Mouse (Mus musculus): Measurements from ENCODE around the gene Setd2. TPM values are rescaled to one million over a fixed set of nuclear protein-coding genes. Genes with fewer than 3 reads are reported as not detected.

Gene Setd2
- polyA plus RNA-seq, 1 experiment from 2014 or later = 9.6 TPM

DNA sequence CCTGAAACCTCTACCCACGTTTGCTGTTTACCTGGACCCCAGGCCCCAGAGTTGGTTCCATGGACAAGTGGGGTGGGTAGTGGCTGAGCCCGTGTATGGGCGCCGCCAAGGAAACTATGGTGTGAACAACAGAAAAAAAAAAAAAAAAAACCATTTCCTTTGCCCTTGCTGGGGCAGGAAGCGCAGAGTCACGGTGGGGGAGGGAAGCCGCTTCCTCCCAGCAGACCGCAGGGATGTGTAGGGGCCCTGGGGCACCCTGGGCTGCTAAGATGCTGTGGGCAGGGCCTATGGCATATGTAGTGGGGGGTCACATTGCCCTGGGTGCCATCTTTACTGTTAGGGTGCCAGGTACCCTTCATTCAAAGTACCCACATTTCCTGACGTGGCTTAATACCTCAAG lies 112.8 kb downstream of the Setd2 start:
- peak overlapping the region; percentile 24 for H3K4me3 ChIP-seq (ENCODE audit: low read depth, low read length)
- WGBS (ENCODE audit: insufficient replicate concordance) = 21% methylated on average over 9 of the region's 9 CpGs
- ATAC-seq (peak; percentile 62), DNase-seq (peak; percentile 61)
- no peak for TF ChIP-seq CTCF (IDR thresholded peaks at IDR 0.05; ENCODE audit: low read depth)
- no peak; the same call in 1 of the 2 replicates for TF ChIP-seq EP300 (IDR thresholded peaks at IDR 0.05; ENCODE audit: low read depth)
- H3K27me3 ChIP-seq (ENCODE audit: insufficient read depth, low read length) = no peaks in the 10 kb centered on the region
- H3K9ac ChIP-seq (replicated peaks) = no peak overlapping the region
- no peaks in the 10 kb centered on the region for H3K9me3 ChIP-seq (ENCODE audit: low read length)
- peaks cover 11% of the 10 kb centered on the region; the same call in 1 of the 2 replicates for H3K4me1 ChIP-seq (ENCODE audit: insufficient read depth)
- peaks cover 4% of the 10 kb centered on the region; the same call in 1 of the 2 replicates for H3K36me3 ChIP-seq (replicated peaks; ENCODE audit: insufficient read depth, low read length)
- H3K27ac ChIP-seq (ENCODE audit: low read depth) = peak overlapping the region; percentile 49
- peak overlapping the region; percentile 56 for H3K4me2 ChIP-seq (ENCODE audit: low read depth, low read length)

- no peak overlapping the region for H3K4me2 ChIP-seq (ENCODE audit: low read depth, low read length)
These were observed 117.4 kb downstream of the Setd2 start for GRCm38 (mm10) chr9:110649775-110650174.

DNA sequence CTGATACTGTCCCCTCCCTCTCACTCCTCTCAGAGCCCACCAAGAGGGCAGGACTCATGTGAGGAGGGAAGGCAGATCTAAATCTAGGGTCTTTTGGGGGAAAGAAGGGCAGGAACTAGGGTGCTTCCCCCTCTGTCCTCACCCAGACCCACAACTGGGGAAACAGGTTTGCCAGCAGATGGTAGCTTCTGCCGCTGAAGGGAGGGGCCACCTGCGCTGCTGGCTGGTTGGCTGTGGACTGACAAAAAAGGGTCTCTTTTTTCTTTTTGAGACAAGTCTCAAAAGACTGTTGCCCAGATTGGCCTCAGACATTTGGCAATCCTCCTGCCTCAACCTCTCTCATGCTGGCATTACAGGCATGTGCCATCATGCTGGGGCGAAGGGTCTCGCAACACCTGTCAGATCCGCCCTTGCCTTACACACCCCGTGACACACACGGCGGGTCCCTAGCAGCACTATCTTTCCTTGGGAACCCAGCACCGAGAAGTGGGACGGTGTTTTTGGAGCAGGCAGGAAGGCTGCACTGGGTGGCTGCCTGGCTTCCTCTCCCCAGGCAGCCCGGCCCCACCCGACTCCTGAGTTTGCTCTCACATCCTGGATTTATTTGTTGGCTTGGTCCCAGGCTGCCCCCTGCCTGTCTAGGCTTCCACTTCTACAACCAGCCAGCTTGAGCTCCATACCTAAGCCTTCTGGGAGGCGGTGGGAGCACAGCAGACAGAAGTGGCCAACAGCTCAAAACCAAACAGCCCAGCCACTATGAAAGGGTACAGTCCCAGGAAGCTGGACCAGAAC lies 119.7 kb downstream of the Setd2 start:
- ATAC-seq = no peak
- no peaks in the 10 kb centered on the region for H3K36me3 ChIP-seq (replicated peaks; ENCODE audit: insufficient read depth, low read length)
- TF ChIP-seq EP300 (IDR thresholded peaks at IDR 0.05; ENCODE audit: low read depth) (no peak), CTCF (IDR thresholded peaks at IDR 0.05; ENCODE audit: low read depth) (peak; percentile 50)
- H3K9ac ChIP-seq (replicated peaks) = peak overlapping the region; percentile 22
- H3K4me3 ChIP-seq (ENCODE audit: low read depth, low read length) = peak overlapping the region; percentile 81
- DNase-seq = peak; percentile 54
- H3K27me3 ChIP-seq (ENCODE audit: insufficient read depth, low read length) = peaks cover 15% of the 10 kb centered on the region
- H3K9me3 ChIP-seq (ENCODE audit: low read length) = no peaks in the 10 kb centered on the region
- WGBS (ENCODE audit: insufficient replicate concordance) = 22% methylated on average over 13 of the region's 13 CpGs
- no peak overlapping the region; the same call in 1 of the 2 replicates for H3K27ac ChIP-seq (ENCODE audit: low read depth)
- H3K4me2 ChIP-seq (ENCODE audit: low read depth, low read length) = peak overlapping the region; percentile 99
- peaks cover 38% of the 10 kb centered on the region for H3K4me1 ChIP-seq (ENCODE audit: insufficient read depth)

More at GRCm38 (mm10) chr9:110649775-110650174, 117.4 kb downstream of the Setd2 start:
- ATAC-seq (no peak), DNase-seq (no peak)
- Histone ChIP-seq H3K9me3 (ENCODE audit: low read length) (no peaks in the 10 kb centered on the region), H3K4me1 (ENCODE audit: insufficient read depth) (peaks cover 27% of the 10 kb centered on the region), H3K27me3 (ENCODE audit: insufficient read depth, low read length) (peaks cover 15% of the 10 kb centered on the region), H3K9ac (replicated peaks) (no peak overlapping the region), H3K4me3 (ENCODE audit: low read depth, low read length) (no peak overlapping the region), H3K36me3 (replicated peaks; ENCODE audit: insufficient read depth, low read length) (no peaks in the 10 kb centered on the region), H3K27ac (ENCODE audit: low read depth) (no peak overlapping the region)
- TF ChIP-seq EP300 (IDR thresholded peaks at IDR 0.05; ENCODE audit: low read depth) (no peak), CTCF (IDR thresholded peaks at IDR 0.05; ENCODE audit: low read depth) (no peak)

- Histone ChIP-seq H3K4me1 (ENCODE audit: insufficient read depth) (peaks cover 44% of the 10 kb centered on the region), H3K4me2 (ENCODE audit: low read depth, low read length) (peak overlapping the region; percentile 99), H3K4me3 (ENCODE audit: low read depth, low read length) (peak overlapping the region; percentile 81), H3K36me3 (replicated peaks; ENCODE audit: insufficient read depth, low read length) (no peaks in the 10 kb centered on the region), H3K27me3 (ENCODE audit: insufficient read depth, low read length) (peaks cover 15% of the 10 kb centered on the region), H3K9me3 (ENCODE audit: low read length) (no peaks in the 10 kb centered on the region), H3K9ac (replicated peaks) (peak overlapping the region; percentile 76), H3K27ac (ENCODE audit: low read depth) (peak overlapping the region; percentile 80)
- TF ChIP-seq EP300 (IDR thresholded peaks at IDR 0.05; ENCODE audit: low read depth) (no peak), CTCF (IDR thresholded peaks at IDR 0.05; ENCODE audit: low read depth) (no peak)
- WGBS (ENCODE audit: insufficient replicate concordance) = 13% methylated on average over 14 of the region's 14 CpGs
- DNase-seq = no peak
- no peak for ATAC-seq
These were observed 120.7 kb downstream of the Setd2 start for GRCm38 (mm10) chr9:110652963-110653654.

DNA sequence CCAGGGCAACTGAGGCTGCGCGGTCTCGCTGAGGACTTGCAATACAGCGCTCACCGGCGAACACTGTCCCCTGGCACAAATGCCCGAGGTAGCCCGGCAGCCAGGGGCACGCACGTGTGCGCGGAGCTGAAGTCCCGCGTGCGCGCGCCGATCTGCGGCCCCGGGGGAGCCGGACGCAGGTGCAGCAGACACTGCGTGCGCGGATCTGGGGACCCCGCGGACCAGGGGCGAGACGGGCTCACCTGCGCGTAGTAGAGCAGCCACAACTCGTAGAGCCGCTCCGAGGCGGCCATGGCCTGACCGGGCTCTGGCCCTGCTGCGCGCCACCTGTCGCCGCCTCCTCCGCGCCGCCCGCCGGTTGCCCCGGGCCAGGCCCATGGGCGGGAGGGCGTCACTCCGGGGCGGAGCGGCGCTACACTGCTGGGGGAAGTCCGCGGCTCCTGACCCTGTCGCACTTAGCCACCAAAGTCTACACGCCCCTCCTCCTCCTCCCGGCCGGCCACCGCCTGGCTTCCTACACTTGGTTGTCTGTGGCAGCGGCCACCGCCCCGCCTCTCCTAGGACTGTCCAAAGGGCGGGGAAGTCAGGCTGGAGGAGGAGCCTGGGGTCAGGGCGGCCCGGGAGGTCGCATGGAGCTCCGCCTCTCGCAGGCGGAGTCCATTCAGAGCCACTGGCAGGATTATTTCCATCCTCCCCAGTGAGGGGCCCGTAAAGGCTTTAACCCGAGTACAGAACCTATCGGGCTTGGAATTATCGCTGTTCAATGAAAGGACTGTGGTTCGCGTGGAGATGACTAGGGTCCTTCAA lies 121.5 kb downstream of the Setd2 start, which contains the start of gene Nbeal2:
Nbeal2 (minus strand) TSS at position 507 of the 807 bp plus-strand sequence.
- Histone ChIP-seq H3K4me2 (ENCODE audit: low read depth, low read length) (peak within 1 kb of the TSS; percentile 99), H3K4me1 (ENCODE audit: insufficient read depth) (peaks cover 47% of the 10 kb centered on the region)
- ATAC-seq = peak; percentile 81

More for the DNA sequence above, 121.5 kb downstream of the Setd2 start, which contains the start of gene Nbeal2:
- peak within 1 kb of the TSS; percentile 80 for H3K27ac ChIP-seq (ENCODE audit: low read depth)
- no peaks in the 10 kb centered on the region for H3K36me3 ChIP-seq (replicated peaks; ENCODE audit: insufficient read depth, low read length)
- H3K9ac ChIP-seq (replicated peaks) = peak within 1 kb of the TSS; percentile 76
- H3K9me3 ChIP-seq (ENCODE audit: low read length) = no peaks in the 10 kb centered on the region
- H3K4me3 ChIP-seq (ENCODE audit: low read depth, low read length) = peak within 1 kb of the TSS; percentile 81
- peaks cover 15% of the 10 kb centered on the region for H3K27me3 ChIP-seq (ENCODE audit: insufficient read depth, low read length)
- 3% methylated on average over 67 of the region's 75 CpGs for WGBS (ENCODE audit: insufficient replicate concordance)
- DNase-seq = peak; percentile 95
- TF ChIP-seq CTCF (IDR thresholded peaks at IDR 0.05; ENCODE audit: low read depth) = no peak
